Mouse (Mus musculus) kidney, postnatal 0 days (tissue): ENCODE data around the gene Fmnl1. TPM values are rescaled to one million over a fixed set of nuclear protein-coding genes. Genes with fewer than 3 reads are reported as not detected.

Source experiments
- ATAC-seq: fragments of 200-750 bp; cut with Nextera tagmentation; replicated peaks from 2 replicates; pipeline ENCODE4 v1.8.0; 2017; ENCODE audit warnings: low read depth, moderate number of reproducible peaks, moderate TSS enrichment, moderate library complexity; ENCODE audit not compliant: low FRiP score
- DNase-seq: peaks from one replicate; pipeline ENCODE4 v3.0.0-alpha.2; 2016; ENCODE audit warnings: low spot score
- H3K27ac ChIP-seq: fragments of 300-500 bp; sonication (generic); 2 replicates; pipeline ENCODE4 v1.5.1; 2014; ENCODE audit warnings: mild to moderate bottlenecking
- H3K27me3 ChIP-seq: fragments of 300-500 bp; sonication (generic); 2 replicates; pipeline ENCODE4 v1.6.1; 2014; ENCODE audit warnings: low read length, mixed read lengths; ENCODE audit not compliant: insufficient read depth
- H3K36me3 ChIP-seq: fragments of 300-500 bp; sonication (generic); 2 replicates; pipeline ENCODE4 v1.6.1; 2014; ENCODE audit warnings: low read length, mixed read lengths; ENCODE audit not compliant: insufficient read depth
- H3K4me1 ChIP-seq: fragments of 300-500 bp; sonication (generic); replicated peaks from 2 replicates; pipeline ENCODE4 v1.6.1; 2014; ENCODE audit warnings: antibody characterized with exemption, low read length, mixed read lengths; ENCODE audit not compliant: insufficient read depth
- H3K4me2 ChIP-seq: fragments of 300-500 bp; sonication (generic); 2 replicates; pipeline ENCODE4 v1.6.1; 2014; ENCODE audit warnings: mild to moderate bottlenecking, low read length, moderate library complexity, mixed read lengths
- H3K4me3 ChIP-seq: fragments of 300-500 bp; sonication (generic); replicated peaks from 2 replicates; pipeline ENCODE4 v1.5.1; 2014; ENCODE audit warnings: low read depth, low read length
- H3K9ac ChIP-seq: fragments of 300-500 bp; sonication (generic); 2 replicates; pipeline ENCODE4 v1.6.1; 2014; ENCODE audit warnings: low read depth, low read length
- H3K9me3 ChIP-seq: fragments of 300-500 bp; sonication (generic); replicated peaks from 2 replicates; pipeline ENCODE4 v1.6.1; 2016; ENCODE audit warnings: low read length, inconsistent platforms, mixed read lengths
- CTCF ChIP-seq: IDR thresholded peaks from 2 replicates; pipeline ENCODE4 v1.5.1; 2016; ENCODE audit warnings: antibody characterized with exemption, low read depth, mild to moderate bottlenecking, moderate library complexity
- WGBS: fragments of 180-500 bp; shearing (Covaris S2); extraction: QIAGEN DNeasy Blood & Tissue Kit; methylation state at CpG from one replicate; pipeline ENCODE4 v1.1.7; 2014; 5-methylcytosine and 5-hydroxymethylcytosine counted together
- polyA plus RNA-seq: library from polyadenylated mRNA; unstranded; fragments of >200 nt; fragmentation: Nextera tagmentation; extraction: Ambion mirVana; gene quantifications from 2 replicates; pipeline ENCODE4 v1.2.1, GENCODE M21; 2015

Fmnl1 gene
- polyA plus RNA-seq, 1 experiment from 2014 or later = 2.6 TPM

- no peak for TF ChIP-seq CTCF
- WGBS = 76% methylated on average over 15 of the region's 15 CpGs
- Histone ChIP-seq H3K9me3 (no peaks in the 10 kb centered on the region), H3K4me3 (no peak overlapping the region), H3K36me3 (no peaks in the 10 kb centered on the region), H3K27ac (no peak overlapping the region), H3K4me2 (no peak overlapping the region), H3K9ac (no peak overlapping the region), H3K27me3 (no peaks in the 10 kb centered on the region), H3K4me1 (0 out of 2 replicates have a peak, but pooled peaks cover 13% of the 10 kb centered on the region)
- ATAC-seq = no peak
- no peak for DNase-seq
These were observed 7.0 kb downstream of the Fmnl1 start for GRCm38 (mm10) chr11:103177815-103178485.

DNA sequence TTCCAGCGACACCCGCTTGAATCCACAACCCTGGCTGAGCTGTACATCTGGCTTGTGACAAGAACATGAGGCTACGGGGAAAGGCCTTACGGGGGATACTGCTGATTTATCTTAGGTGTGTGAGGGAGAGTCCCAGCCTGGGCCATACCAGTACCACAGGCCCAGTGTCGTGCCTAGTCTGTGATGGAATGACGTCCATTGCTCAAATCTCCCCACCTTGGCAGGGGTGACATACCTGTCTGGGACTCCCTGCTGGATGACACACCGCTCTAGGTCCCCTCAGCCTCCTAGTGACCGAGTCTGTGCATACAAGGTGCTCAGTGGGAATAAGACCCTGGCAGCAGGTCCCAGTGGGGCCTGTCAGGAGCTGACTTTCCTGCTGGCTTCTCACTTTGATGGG lies 7.8 kb downstream of the Fmnl1 start:
- H3K27ac ChIP-seq = no peak overlapping the region
- no peaks in the 10 kb centered on the region for H3K9me3 ChIP-seq
- DNase-seq = no peak
- H3K9ac ChIP-seq = no peak overlapping the region
- no peaks in the 10 kb centered on the region for H3K36me3 ChIP-seq
- H3K4me2 ChIP-seq = no peak overlapping the region
- no peaks in the 10 kb centered on the region for H3K27me3 ChIP-seq
- WGBS = 91% methylated on average over 8 of the region's 8 CpGs
- TF ChIP-seq CTCF = no peak
- H3K4me1 ChIP-seq = 0 out of 2 replicates have a peak, but pooled peaks cover 13% of the 10 kb centered on the region
- no peak overlapping the region for H3K4me3 ChIP-seq
- no peak for ATAC-seq

GRCm38 (mm10) chr11:103180426-103180825 lies 9.5 kb downstream of the Fmnl1 start:
- Histone ChIP-seq H3K9ac (no peak overlapping the region), H3K27ac (peak overlapping the region; percentile 19), H3K9me3 (no peaks in the 10 kb centered on the region), H3K36me3 (no peaks in the 10 kb centered on the region), H3K4me2 (no peak overlapping the region), H3K27me3 (no peaks in the 10 kb centered on the region), H3K4me1 (0 out of 2 replicates have a peak, but pooled peaks cover 4% of the 10 kb centered on the region), H3K4me3 (no peak overlapping the region)
- ATAC-seq = no peak
- WGBS = 86% methylated on average over 1 of the region's 1 CpGs
- DNase-seq = no peak
- TF ChIP-seq CTCF = no peak

DNA sequence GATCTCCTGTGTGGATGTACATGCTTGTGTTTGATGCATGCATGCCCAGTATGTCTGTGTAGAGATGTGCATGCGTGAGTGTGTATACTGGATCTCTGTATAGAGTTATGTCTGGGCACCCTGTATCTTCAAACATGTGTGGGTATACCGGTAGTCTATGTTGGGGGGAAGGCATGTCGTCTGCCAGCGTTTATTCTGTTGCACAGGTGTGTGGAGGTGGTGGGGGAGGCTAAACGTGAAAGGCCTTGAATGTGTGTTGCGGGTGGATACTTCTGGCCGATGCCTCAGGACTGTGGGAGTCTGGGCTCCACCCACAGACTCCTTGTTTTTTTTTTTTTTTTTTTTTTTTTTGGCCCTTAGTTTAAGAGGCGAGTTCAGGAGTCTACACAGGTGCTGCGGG lies 10.4 kb downstream of the Fmnl1 start:
- Histone ChIP-seq H3K4me3 (no peak overlapping the region), H3K36me3 (no peaks in the 10 kb centered on the region), H3K4me1 (no peaks in the 10 kb centered on the region), H3K27ac (no peak overlapping the region), H3K27me3 (no peaks in the 10 kb centered on the region), H3K4me2 (no peak overlapping the region), H3K9me3 (no peaks in the 10 kb centered on the region), H3K9ac (no peak overlapping the region)
- ATAC-seq = no peak
- no peak for TF ChIP-seq CTCF
- DNase-seq = no peak
- WGBS = 62% methylated on average over 9 of the region's 9 CpGs

- H3K4me3 ChIP-seq = no peak overlapping the region
These were observed 11.0 kb downstream of the Fmnl1 start for GRCm38 (mm10) chr11:103181911-103182310.

GRCm38 (mm10) chr11:103184891-103185290 lies 14.0 kb downstream of the Fmnl1 start:
- Histone ChIP-seq H3K36me3 (no peaks in the 10 kb centered on the region), H3K9ac (no peak overlapping the region), H3K4me1 (no peaks in the 10 kb centered on the region), H3K4me2 (no peak overlapping the region), H3K9me3 (no peaks in the 10 kb centered on the region), H3K27ac (no peak overlapping the region), H3K4me3 (no peak overlapping the region), H3K27me3 (no peaks in the 10 kb centered on the region)
- 36% methylated on average over 2 of the region's 2 CpGs for WGBS
- DNase-seq (peak; percentile 75), ATAC-seq (no peak)
- TF ChIP-seq CTCF = peak; percentile 85

More at GRCm38 (mm10) chr11:103181911-103182310, 11.0 kb downstream of the Fmnl1 start:
- TF ChIP-seq CTCF = no peak
- H3K4me1 ChIP-seq = no peaks in the 10 kb centered on the region
- H3K27me3 ChIP-seq = no peaks in the 10 kb centered on the region
- no peaks in the 10 kb centered on the region for H3K36me3 ChIP-seq
- no peak for DNase-seq
- no peak overlapping the region for H3K4me2 ChIP-seq
- ATAC-seq = peak; percentile 88
- no peaks in the 10 kb centered on the region for H3K9me3 ChIP-seq
- H3K9ac ChIP-seq = no peak overlapping the region
- 72% methylated on average over 3 of the region's 3 CpGs for WGBS
- H3K27ac ChIP-seq = no peak overlapping the region
